Mouse (Mus musculus): ENCODE results near the gene Chst11. TPM values are rescaled to one million over a fixed set of nuclear protein-coding genes. Genes with fewer than 3 reads are reported as not detected.

Gene Chst11
- total RNA-seq, 2 experiments from 2014 or later: 2.6 to 3.9 TPM

DNA sequence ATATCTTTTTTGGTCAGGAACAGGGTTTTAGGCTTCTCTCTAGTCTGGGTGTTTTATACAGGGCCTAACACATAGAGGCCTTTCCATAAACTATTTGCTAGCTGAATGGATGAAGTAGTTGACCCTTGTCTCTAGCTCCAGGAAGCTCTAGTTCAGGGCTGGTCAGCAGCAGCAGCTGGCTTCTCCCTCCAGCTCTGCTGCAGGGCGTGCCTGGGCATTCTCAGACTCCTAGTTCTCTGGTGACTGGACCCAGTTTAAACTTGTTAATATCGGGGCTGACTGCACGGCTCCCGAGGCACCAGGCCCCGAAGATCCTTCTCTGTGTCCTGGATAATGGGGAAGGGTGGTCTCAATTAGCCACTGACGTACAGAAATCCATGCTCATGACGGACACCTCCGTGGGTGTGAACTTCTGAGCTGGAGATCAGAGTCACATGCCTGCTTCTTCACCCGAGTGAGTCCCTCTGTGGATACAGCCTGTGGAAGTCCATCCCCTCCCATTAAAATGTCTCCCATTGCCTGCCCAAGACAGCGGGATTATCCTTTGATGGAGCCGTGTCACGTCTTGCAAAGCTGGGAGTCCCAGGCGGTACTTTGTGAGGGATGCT is 4.2 kb downstream of the Chst11 start:
- no peak for ATAC-seq (ENCODE audit: poor library complexity, severe bottlenecking)

GRCm38 (mm10) chr10:82990918-82991317 is 5.6 kb downstream of the Chst11 start:
- no peak for ATAC-seq (ENCODE audit: poor library complexity, severe bottlenecking)

- ATAC-seq (ENCODE audit: poor library complexity, severe bottlenecking): peak; percentile 57
Observed at GRCm38 (mm10) chr10:82991756-82992519, 6.6 kb downstream of the Chst11 start.

DNA sequence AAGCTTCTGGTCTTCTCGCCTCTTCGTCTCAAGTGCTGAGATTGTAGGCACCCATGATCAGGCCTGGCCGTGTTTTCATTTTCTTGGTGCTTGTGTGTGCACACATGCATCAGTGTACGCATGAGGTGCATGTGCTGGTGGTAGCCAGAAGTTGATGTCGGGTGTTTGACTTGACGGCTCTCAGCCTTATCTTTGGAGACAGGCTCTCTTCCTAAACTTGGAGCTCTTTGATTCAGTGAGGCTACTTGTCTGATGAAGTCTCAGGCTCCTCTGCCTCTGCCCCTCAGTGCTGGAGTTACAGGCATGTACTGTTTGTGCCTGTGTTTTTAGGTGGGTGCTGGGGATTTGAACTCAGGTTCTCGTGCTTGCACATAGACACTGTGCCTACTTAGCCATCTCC is 9.0 kb downstream of the Chst11 start:
- ATAC-seq (ENCODE audit: poor library complexity, severe bottlenecking): no peak

DNA sequence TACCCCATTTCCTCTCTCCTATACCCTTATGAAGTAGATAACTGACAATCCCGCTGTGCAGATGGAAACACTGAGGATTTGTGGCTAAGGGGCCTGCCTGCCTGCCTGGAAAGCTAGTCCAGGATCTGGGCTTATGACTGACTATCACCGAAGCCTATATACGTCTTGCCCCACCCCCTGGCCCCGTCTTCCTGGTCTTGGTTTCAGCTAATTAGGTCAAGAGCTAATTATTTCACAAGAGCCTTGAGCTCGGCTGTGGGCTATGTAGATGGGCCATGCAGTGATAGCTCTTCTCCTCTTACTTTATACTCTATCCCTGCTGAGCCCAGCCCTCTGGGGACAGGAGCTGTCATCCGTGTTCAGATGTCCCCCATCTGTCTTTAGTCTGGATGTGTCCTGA is 12.2 kb downstream of the Chst11 start:
- ATAC-seq (ENCODE audit: poor library complexity, severe bottlenecking): peak; percentile 61

GRCm38 (mm10) chr10:83000169-83000568 is 14.9 kb downstream of the Chst11 start:
- no peak for ATAC-seq (ENCODE audit: poor library complexity, severe bottlenecking)

DNA sequence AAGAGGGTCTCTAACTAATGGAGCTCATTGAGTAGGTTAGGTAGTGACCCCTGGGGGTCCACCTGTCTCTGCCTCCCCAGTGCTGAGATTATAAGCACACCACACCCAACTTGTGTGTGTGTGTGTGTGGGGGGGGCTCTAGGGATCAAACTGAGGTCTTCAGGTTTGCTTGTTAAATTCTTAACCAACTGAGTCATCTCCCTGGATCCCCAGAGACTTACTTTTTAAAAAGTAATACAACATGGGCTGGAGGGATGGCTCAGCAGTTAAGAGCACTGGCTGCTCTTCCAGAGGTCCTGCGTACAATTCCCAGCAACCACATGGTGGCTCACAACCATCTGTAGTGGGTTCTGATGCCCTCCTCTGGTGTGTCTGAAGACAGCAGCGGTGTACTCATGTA is 15.4 kb downstream of the Chst11 start:
- no peak for ATAC-seq (ENCODE audit: poor library complexity, severe bottlenecking)

- ATAC-seq (ENCODE audit: poor library complexity, severe bottlenecking): peak; percentile 22; the same call in 1 of the 2 replicates
Observed at GRCm38 (mm10) chr10:83003899-83004298, 18.6 kb downstream of the Chst11 start.

- peak; percentile 52 for ATAC-seq (ENCODE audit: poor library complexity, severe bottlenecking)
Observed at GRCm38 (mm10) chr10:83004389-83004788, 19.1 kb downstream of the Chst11 start.

DNA sequence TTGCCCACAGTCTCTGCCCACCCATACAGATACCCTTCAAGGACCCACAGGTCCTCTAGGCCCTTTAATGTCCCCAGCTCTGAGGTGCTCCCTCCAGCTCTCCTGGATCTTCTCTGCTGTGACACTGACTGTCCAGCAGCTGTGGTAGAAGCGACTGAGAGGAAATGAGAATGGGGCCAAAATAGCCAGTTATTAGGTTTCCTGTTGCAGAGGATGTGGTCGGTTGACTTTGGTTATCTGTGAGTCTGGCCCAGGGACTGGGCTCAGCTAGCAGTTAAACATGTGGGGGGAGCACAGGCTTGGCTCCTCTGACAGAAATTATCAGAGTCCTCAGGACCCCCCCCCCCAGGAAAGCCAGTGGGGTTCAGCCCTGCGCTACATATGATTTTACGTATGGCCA is 19.7 kb downstream of the Chst11 start:
- peak; percentile 60 for ATAC-seq (ENCODE audit: poor library complexity, severe bottlenecking)

DNA sequence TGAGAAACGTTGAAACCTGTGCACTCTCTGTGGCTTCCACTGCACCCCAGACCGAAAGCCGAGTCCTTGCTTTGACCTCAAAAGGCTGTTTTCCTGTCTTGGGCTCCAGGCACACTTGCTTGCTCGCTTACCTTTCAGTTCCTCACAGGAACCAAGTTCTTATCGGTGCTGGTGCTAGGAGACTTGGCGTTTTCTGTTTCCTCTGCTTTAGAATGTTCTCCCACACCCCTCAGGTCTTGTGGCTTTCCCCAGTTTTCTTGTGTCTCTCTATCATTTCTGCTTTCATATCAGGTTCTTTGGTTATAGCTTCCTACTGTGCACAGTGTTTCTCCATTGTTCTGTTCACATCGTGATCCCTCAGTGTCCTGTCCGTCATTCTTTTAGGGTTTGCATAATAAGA is 21.0 kb downstream of the Chst11 start:
- peak; percentile 4; the same call in 1 of the 2 replicates for ATAC-seq (ENCODE audit: poor library complexity, severe bottlenecking)

DNA sequence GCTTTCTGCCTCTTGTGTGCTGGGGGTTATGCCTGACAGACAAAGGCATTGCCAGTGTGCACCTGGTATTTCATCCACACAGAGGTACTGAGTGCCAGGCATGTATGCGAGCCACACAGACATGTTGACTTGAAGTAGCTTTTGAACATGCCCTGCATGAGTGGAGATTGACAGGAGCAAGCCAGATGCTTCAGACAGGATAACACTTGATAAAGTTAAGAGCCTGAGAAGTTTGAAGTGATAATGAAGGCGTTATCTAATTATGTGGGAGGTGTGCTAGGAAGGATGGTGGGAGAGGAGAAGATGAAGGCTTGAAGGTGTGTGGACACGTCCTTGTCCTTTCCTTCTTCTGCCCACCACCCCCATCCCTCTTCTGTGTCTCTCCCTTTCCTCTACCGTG is 28.7 kb downstream of the Chst11 start:
- ATAC-seq (ENCODE audit: poor library complexity, severe bottlenecking): no peak

- no peak for ATAC-seq (ENCODE audit: poor library complexity, severe bottlenecking)
Observed at GRCm38 (mm10) chr10:83015919-83016318, 30.6 kb downstream of the Chst11 start.

DNA sequence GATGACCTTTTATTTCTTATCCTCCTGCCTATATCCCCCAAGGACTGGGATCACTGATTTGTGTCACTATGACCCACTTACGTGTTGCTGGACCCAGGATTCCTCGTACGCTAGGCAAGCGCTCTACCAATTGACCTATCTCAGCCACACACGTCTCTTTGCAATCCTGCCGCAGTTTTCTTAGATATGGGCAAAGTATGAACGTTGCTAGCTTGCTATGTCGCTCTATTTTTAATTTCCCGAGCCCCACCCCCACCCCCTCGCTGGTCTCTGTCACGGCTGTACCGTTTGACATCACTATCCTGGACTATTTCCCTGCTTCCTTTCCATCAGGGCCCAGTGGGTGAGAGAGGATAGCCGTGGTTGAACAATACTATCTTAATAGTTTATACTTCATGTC is 31.5 kb downstream of the Chst11 start:
- ATAC-seq (ENCODE audit: poor library complexity, severe bottlenecking): no peak

- ATAC-seq (ENCODE audit: poor library complexity, severe bottlenecking): no peak
Observed at GRCm38 (mm10) chr10:83017760-83018498, 32.6 kb downstream of the Chst11 start.

- ATAC-seq (ENCODE audit: poor library complexity, severe bottlenecking): no peak
Observed at GRCm38 (mm10) chr10:83018521-83018920, 33.2 kb downstream of the Chst11 start.

- ATAC-seq (ENCODE audit: poor library complexity, severe bottlenecking): peak; percentile 61
Observed at GRCm38 (mm10) chr10:83019497-83020270, 34.4 kb downstream of the Chst11 start.

- ATAC-seq (ENCODE audit: poor library complexity, severe bottlenecking): no peak
Observed at GRCm38 (mm10) chr10:83022616-83023015, 37.3 kb downstream of the Chst11 start.

- no peak for ATAC-seq (ENCODE audit: poor library complexity, severe bottlenecking)
Observed at GRCm38 (mm10) chr10:83026174-83026573, 40.9 kb downstream of the Chst11 start.

DNA sequence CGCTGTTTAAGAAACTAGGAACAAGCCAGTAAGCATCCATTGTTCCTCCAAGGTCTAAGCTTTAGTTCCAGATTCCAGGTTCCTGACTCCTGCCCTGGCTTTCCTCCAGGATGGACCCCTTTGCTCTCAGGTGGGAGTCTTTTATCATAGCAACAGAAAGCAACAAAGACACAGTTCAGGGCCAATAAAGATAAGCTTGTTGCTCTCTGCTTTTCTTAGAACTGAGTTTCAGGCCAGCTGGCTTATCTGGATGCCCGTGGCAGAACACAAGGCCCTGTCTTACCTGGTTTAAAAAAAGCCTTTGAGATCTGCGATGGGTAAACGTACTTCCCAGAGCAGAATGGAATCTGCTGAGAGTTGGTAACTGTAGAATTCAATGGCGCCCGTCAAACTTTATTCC is 42.4 kb downstream of the Chst11 start:
- no peak for ATAC-seq (ENCODE audit: poor library complexity, severe bottlenecking)

GRCm38 (mm10) chr10:83030103-83030661 is 44.9 kb downstream of the Chst11 start:
- no peak for ATAC-seq (ENCODE audit: poor library complexity, severe bottlenecking)

Measured in megakaryocyte, adult 5-6 weeks (primary cell).